Mouse (Mus musculus): ENCODE results near the gene Mov10l1.

DNA sequence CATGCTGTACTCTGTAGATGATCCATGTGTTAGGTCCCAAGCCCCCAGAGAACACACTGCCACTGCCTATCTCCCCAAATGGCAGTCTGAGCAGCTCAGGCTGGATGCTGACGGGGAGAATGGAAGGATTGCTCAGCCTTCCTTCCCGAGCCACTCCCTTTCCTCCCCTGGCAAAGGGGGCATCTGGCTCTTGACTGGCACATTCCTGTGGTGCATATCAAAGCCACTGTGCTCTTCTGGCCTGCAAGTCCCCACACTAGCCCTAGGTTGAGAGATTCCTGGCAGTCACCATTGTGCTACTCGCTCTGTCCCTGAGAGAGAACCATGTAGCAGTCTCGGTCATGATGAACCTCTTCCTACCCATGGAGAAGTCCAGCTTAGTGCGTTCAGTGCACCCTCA, 25.1 kb downstream of the Mov10l1 start:
- TF ChIP-seq CTCF (IDR thresholded peaks at IDR 0.05; ENCODE audit: insufficient read depth, low read length) (no peak), POLR2A (IDR thresholded peaks at IDR 0.05; ENCODE audit: borderline replicate concordance, extremely low read depth, low read depth, low read length) (no peak)

Measured in lung, adult 2 months (tissue).